Mouse (Mus musculus) cerebellum, postnatal 14 days (tissue): ENCODE data around the gene Fsd1l.
"Not testable (repeated sequence)": the region's sequence is repeated elsewhere in the genome, so short reads cannot be mapped to it uniquely, and the experiment has no call there.

Experiments used
- DNase-seq, 2 experiments: peaks; one replicate each; pipeline ENCODE4 v3.0.0; 2021; ENCODE audit warnings: mixed read lengths in 2 of 2

The Fsd1l gene

DNA sequence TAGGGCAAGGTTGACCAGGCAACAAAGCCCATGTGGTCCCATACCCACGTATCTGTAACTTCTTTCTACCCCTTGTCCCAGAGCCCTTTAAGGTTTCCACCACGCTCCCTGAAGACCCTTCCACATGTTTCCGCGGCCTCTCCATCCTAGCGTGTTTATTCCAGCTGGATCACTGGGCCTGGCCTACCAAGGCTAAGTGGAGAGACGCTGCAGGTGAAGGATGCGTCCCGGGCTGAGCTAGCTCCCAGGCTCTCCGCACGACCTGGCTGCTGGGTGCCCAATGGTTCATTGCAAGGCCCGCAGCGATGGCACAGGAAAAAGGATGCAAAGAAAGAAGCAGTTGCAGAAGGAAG is 332 bp upstream of the Fsd1l start:
- DNase-seq = no peak

DNA sequence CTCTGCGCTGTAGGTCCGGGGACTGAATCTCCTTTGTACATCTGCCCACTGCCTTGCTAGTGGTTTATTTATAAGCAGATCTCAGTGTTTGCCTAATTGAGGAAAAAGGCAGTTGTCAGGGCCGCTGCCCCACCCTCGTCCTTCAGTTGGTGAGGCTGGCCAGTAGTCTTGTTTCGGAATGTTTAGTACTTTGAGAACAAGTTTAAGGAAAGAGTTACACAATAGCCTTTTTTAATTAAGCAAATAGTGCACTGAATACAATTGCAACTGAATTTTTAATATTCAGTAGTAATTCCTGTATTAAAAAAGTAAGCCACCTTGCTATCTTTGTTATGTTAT is 709 bp downstream of the Fsd1l start:
- no peak for DNase-seq

DNA sequence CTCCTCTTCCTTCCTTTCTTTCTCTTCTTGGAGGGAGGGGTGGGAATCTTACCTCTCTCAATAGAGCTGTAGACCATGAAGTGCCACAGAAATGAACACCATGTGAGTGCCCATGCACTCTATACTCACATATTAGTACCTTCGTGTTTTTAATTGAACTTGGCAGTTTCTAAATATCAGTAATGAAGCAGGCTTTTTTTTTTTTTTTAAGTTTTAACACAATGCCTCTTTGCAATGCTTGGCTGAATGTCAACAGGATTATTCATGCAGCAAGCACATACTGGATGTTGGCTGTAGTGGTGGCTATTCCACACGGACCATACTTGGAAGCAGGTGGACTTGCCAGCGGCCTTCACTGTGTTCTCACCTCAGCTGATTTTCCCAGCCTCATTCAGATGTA is 4.1 kb downstream of the Fsd1l start:
- DNase-seq = peak; percentile 19 to 20

DNA sequence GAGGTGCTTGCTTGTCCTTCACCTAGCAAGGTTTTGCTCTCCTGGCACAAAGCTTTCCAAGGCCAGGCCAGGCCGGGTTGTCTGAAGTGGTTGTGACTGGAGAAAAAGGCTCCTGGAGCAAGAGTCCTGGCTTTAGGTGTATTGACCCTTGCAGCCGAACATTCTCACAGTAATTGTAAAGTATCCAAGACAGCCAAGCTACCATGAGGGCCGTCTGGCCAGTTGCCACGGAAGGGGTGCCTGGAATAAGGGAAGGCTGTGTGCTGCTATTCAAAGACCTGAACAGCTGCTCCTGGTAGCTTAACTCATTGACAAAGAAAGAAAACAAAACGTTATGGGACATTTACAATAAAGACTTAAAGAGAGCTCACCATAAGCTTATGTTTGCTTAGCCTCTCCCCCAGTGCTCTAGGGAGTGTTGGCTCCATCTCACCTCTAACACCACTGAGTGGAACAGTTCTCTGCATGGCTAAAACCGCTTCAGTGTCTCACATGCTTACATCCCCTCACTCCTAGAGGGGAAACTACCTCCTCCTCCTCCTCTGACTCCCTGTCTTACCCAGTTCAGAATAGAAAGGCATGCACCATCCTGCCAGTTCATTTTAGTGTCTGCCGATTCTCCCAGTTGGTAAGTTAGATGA is 6.1 kb downstream of the Fsd1l start:
- DNase-seq = peak; percentile 46 to 53

DNA sequence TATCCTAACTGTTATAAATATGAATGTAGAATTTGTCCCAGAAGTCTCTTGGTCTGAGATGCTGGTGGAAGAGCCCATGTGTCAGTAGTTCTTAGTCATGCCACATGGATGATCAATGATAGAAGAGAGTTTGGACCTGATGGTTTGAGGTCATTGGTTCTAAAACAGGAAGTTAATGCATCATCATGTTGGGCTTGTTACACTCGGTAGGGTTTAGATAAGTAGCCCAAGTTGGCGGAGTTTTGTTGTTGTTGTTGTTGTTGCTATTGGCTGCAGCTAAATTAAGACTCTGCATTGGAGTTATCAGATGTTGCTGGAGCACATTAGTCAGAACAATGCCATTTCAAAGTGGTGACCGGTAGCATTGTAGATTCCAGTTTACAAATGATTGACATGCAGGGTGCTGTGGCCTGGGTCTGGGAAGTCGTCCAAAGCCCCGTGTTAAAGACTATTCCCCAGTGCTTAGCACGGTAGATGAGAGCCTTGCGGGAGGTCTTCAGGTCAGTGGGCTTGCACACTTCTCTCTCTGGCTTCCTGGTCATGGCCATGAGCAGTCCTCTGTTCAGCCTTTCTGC is 7.4 kb downstream of the Fsd1l start:
- DNase-seq = no peak

DNA sequence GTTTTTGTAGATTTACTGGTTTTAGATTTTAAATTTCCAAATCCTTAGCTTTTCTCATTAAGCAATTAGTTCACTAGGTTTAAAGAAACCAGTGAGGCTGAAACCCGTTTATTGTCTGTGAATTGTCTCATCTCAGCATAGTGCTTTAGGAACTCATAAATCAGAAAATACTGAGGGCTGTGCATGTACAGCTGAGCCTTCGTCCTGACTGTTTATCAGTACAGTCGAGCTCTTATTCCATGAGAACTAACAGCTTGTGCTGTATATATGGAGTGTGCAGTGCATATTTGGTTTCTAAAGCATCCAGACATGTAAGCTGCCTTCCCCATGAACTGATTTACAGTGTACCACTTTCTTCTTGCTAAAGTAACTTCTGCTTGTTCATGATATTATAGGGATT is 26.8 kb downstream of the Fsd1l start:
- DNase-seq = no peak

DNA sequence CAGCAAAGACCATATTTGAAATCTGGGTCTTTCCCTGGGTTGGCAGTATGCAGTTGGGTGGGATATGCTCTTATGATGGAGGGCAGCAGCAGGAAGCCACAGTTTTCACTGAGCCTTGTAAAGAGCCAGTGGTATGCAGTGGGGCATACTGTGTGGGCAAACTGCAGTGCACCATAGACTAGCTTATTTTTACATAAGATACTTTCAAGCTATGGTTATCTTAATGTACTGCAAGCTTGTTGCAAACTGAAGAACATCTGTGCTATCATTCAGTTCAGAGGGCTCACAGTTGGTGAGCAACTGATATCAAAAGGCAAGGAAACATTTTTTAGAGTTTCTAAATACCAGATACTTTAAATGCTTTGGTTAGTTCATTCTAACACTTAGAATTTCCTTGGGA is 29.4 kb downstream of the Fsd1l start:
- no peak for DNase-seq

DNA sequence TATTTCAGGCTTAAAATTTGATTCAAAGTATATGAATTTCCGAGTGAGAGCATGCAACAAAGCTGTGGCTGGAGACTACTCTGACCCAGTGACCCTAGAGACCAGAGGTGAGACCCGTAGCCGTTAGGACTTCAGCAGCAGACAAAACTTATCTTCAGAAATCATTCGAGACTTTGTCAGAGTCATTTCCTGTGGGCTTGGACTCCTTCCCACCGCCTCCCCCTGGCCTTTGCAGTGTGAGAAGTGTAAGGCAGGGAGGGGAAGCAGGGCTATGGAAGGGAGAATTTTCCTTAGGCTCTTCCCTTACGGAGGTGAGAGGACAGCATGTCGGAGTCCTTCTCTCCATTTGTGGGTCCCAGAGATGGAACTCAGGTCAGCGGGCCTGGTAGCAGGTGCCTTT is 50.8 kb downstream of the Fsd1l start:
- DNase-seq = no peak

DNA sequence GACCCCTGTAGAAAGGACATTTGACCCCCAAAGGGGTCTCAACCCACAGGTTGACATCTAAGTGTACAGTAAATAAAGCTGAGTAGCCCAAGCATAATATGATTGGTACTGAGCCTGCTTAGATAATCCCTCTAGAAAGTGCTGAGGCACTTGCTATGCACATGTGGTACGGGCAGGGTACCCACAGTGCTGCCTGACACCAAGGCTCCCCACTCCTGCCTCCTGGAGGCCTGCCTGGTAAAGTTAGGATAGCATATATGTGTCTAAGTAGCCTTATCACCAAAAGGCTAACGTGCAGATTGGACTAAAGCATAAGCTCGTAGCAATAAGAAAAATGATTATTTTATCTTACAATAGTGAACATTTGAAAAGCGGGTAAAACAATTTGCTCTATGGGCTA is 57.7 kb downstream of the Fsd1l start:
- no peak for DNase-seq

DNA sequence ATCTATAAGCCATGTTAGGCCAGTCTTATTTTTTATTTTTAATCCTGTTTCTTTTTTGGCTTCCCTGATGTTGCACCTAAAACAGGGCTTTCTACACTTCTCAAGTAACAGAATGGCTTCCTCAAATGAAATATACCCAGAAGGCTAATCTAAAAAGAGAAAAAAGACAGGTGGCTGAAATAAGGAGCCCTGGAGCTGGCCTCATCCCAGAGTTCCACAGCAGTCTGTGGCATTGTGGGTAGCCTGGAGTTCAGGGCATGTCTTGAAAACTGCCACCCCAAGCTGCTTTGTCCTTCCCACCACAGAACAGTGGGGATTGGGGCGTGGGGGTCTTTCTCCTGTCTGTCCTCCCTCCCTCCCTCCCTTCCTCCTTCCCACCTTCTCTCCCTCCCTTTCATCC is 60.1 kb downstream of the Fsd1l start:
- peak; percentile 45 to 52 for DNase-seq

DNA sequence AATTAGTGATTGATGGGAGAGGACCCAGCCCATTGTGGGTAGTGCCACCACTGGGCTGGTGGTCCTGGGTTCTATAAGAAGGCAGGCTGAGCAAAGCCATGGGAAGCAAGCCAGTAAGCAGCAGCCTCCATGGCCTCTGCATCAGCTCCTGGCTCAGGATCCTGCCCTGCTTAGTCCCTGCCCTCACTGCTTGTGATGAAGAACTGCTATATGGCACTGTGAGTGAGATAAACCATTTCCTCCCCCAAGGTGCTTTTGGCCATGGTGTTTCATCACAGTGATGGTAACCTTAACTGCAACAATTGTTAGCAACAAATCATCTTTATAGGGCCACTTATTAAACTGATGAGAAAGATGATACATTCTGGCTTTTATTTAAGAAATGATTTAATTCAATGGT is 77.9 kb downstream of the Fsd1l start:
- not testable (repeated sequence) for DNase-seq

DNA sequence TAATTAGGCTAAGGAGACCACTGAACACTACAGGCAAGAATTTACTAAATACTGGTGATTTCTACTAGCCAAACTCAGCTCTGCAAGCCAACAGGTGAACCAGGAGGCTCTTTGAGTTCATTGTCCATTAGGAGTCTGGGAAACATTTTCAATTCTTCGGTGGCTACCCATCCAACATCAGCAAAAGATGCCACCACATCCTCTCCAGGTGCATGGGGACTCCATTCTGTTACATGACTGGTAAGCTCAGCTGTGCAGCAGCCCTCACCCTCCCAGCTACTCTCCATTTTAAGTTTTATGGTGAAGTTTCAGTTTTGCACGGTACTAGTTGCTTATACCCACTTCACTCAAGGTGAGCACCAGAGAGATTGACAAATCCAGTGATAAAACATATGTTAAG is 78.8 kb downstream of the Fsd1l start:
- DNase-seq = no peak

DNA sequence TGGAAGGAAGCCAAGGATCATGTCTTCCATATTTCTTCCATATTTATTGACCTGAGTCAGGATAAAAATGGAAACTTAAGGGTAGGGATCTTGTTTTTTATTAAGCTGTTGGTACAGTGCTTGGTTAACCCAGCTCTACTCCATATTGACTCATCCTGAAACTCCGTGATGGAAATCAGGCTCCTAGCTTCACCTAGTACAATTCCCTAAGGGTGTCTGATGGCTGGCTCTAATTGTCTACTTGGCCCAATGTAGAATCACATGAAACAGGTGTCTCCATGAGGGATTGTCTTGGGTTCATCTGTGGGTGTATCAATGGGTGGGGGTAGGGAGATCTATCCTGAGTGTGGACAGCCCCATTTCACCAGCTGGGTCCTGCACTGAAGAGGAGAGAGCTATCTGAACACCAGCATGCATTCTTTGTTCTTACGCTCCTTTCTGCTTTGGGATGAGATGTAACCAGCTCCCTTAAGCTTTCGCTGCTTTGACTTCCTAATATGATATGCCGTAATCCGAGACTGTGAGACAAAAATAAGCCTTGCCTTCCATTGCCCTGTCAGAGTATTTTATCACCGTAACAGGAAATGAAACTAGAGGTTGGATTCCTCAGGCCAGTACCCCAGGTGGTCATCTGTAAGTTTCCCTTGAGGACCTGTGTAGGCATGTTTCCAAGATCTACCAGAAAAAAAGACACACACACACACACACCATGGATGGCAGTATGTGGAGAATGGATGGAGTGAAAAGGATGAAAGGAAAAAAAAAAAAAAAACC is 79.5 kb downstream of the Fsd1l start:
- no peak for DNase-seq

DNA sequence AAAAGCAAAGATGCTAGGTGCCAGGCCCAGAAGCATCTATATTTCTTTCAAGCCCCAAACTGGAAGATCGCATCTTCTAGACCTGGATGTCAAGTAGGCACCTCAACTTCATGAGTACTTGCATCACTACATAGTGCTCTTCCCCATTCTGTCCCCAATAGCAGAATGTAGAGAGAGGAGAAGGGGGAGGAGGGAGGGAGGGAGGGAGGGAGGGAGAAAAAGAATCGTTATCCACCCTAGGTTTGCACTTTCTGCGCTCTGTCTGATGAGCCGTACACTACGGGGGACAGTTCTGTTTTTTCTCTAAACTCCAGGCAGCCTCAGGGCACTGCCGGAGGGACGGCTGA is 82.4 kb downstream of the Fsd1l start, which contains the start of gene Fktn:
Fktn (plus strand) TSS at position 295 of the 347 bp plus-strand sequence.
- DNase-seq = no peak

DNA sequence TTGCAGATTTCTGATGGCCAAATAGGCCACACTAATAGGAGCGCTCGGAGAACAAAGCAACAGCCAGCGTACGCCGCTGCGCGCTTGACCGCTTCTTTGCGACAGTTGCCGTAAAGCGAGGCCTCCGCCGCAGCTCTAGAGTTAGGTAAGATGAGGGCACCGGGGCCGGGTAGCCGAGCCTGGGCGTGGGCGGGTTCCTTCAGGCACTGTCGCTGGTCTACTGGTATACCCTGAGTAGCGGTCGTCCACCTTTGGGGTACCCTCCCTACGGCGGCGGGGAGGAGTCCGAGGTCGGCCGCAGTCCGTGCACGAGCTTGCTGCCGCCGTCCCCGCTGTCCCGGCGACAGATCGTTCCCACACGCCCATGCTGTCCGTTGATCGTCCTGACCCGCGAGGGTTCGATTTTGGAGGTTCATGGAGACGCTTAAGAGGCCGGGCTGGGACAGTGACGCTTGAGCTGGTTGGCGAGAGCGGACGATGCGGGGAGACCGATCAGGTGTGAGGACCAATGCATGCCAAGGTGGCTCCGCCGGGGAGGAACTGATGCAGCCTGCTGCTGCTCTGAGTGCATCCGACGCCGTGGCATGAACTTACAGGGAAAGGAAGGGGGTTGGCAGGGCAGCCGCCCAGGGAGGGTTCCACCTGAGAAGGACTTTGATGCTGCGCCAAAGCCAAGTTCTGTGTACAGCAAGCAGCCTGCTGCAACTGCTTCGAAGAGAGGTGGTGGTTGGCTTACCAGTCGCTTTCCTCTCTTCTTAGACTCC is 83.0 kb downstream of the Fsd1l start:
- DNase-seq = peak; percentile 96

DNA sequence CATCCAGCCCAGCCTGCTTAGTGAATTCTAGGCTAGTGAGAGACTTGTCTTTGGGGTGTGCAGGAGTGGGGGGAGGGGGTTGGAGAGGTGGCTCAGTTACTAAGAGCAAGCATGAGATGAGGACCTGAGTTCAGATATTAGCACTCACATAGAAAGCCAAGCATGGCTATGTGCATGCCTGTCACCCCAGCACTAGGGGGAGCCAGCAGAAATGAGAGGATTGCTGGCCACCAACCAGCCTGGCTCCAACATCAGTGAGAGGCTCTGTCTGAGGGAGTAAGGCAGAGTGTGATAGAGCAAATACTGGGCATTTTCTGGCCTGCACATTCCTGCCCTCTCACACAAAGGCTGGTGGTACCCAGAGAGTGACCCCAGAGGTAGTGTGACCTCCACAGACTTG is 84.7 kb downstream of the Fsd1l start:
- DNase-seq = peak in 1 of 2 experiments; percentile 14

DNA sequence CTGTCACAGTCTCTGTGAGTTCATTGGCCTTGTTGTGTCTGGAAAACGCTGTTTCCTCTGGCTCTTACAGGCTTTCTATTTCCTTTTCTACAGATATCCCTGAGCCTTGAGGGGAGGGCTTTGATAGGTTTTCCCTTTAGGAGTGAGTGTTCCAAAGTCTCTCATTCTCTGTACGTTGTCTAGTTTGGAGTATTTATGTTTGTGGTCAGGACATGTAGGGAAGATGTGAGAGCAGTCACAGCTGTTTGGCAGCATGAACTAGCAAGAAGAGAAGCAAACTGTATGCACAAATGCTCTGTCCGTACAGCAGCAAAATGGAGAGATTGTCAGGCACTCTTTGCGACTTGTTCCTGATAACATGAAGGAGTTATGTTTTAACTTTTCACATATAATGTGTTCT is 86.3 kb downstream of the Fsd1l start:
- no peak for DNase-seq

DNA sequence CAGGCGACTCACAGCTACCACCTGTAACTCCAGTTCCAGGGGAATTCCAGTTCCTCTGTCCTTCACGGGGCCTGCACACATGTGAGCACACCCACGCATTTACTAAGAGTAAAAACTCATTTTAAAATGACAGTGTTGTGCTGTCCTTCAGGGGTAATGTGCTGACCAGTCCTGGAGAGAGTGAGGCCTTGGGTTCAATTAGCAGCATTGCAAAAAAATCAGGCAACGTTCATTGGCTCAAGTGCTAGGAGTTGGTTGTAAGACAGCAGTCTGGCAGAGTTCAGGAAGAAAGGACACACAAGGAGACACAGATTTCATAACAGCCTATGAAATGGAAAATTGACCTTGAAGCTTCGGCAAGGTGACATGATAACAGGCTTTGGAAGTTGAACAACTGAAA is 87.0 kb downstream of the Fsd1l start:
- DNase-seq = no peak

DNA sequence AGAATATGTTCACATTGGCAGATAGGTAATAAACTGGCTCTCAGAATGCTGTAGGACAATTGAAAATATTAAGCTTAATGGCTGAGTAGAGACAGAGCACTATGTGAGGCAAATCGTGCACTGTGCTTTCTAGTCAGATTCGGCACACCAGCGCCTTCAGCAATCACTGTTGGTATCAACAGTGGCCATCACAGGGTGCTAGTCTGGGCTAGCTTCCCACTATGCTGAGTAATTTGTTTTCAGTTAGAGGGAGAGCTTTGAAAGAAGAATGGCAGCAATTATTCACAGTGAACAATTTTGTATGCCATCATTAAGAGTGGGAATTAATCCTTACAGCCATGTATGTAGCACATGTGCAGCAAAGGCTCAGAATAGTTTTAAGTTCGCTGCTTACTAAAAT is 91.2 kb downstream of the Fsd1l start:
- no peak for DNase-seq

DNA sequence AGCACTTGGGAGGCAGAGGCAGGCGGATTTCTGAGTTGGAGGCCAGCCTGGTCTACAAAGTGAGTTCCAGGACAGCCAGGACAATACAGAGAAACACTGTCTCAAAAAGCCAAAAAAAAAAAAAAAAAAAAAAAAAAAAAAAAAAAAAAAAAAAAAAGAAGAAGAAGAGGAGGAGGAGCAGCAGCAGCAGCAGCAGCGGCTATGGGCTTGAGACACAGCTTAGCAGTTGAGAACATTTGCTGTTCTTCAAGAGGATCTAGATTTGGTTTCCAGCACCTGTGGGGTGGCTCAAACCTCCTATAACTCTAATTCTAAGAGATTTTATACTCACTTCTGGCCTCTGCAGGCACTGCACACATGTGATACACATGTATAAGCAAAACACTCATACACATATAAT is 94.8 kb downstream of the Fsd1l start:
- DNase-seq = not testable (repeated sequence)

DNA sequence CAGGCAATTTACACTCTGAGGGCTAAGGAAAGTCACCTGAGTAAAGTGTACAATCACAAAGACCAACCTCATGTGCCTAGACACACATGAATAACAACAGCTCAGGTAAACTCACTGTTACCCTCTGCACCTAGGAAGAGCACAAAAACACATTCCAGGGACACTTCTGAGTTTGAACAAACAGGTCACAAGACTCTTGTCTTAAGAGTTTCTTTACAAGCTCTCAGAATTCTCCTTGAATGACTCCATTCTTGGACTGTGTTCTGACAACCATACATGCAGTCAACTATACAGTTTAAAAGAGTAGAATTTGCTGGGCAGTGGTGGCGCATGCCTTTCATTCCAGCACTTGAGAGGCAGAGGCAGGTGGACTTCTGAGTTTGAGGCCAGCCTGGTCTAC is 96.8 kb downstream of the Fsd1l start:
- DNase-seq = no peak

DNA sequence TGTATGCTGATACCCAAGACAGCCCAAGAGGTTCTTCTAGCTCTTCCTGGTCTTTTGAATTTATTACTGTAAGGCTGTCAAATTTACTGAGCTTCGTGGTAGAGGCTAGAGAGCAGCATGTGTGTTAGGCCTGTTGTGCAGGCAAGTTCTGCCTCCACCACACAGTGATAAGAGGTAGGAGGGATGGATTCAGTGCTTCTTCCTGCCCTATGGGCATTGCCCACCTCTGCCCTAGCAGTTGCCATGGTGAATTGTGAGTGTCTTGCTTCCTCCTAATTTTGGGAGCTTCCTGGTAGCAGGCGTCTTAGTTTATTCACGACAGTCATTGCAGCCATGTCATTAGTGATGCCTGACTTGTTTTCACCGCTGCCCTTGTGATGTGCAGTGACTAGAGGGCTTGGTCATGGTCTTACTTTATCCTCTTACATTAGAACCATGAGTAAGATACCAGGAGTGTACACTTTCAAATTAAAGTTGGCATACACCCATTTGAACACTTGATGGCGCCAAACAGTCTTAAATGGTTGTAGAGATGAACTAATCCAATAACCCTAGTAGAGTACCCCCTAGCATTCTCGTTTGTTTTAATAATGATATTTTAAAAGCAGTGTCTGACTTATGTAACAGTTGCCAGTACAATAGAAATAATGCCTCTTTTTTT is 107.8 kb downstream of the Fsd1l start:
- peak; percentile 65 to 67 for DNase-seq

DNA sequence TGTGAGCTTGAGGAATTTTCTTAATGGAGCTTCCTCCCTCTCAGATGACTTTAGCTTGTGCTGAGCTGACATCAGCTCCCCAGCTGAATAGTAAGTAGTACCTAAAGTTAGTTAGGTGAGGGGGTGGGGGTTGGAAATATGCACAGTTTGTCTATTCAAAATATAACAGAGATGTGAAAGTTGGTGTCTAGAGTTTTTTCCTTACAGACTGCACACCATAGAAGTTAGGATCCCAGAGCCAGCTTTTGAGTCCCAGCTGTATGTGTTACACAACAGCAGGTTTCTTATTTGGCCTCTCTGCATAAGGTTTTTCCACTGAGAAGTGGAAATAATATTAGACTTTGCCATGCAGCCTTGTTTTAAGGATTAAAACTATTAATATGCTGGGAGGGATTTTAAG is 118.6 kb downstream of the Fsd1l start:
- DNase-seq = no peak
